Mouse (Mus musculus) testis, postnatal 10 days (tissue): ENCODE data around the gene Ogn.
"Not testable (repeated sequence)": the region's sequence is repeated elsewhere in the genome, so short reads cannot be mapped to it uniquely, and the experiment has no call there.

Experiments
- DNase-seq: peaks from one replicate; pipeline ENCODE4 v3.0.0; 2021; ENCODE audit warnings: low spot score

The Ogn gene

DNA sequence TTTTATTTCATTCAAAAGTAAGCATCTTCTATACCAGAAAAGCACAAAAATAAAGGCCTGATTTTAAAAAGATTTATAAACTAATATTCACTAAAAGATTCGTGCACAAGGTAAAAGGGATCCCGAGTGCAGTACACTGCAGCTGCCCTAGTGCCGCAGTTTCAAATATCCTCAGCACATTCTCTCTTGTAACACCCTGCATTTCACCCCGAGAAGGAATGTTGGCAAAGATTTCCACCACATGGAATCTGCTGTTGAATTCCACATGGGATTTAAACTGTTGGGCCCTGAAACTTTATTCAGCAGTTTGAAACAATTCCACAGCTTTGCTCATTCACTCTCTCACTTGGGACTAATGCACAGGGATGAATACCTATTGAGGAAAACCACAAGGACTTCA lies at the start of gene Ogn:
Ogn (plus strand) TSS at position 333 of the 400 bp plus-strand sequence.
- no peak for DNase-seq

- peak; percentile 72 for DNase-seq
Measured at GRCm38 (mm10) chr13:49559185-49559584, 48.7 kb upstream of the Ogn start.

DNA sequence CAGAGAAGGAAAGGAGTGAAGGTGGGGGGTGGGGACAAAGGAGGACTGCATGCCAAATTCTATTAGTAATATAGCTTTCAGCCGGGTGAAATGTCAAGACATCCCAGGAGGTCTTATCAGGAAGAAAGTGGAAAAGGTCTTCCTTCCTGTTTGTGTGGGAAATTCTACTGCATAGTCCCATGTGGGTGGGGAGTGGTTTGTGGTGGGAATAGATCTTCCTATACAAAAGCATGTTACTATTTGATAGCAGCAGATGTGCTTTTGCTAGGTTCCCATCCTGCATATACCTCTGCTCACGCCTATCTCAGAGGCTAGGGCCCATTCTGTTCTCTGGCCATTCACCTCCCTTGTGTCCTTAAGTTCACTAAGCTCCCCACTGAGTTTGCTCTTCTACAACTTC lies 47.0 kb upstream of the Ogn start:
- no peak for DNase-seq

DNA sequence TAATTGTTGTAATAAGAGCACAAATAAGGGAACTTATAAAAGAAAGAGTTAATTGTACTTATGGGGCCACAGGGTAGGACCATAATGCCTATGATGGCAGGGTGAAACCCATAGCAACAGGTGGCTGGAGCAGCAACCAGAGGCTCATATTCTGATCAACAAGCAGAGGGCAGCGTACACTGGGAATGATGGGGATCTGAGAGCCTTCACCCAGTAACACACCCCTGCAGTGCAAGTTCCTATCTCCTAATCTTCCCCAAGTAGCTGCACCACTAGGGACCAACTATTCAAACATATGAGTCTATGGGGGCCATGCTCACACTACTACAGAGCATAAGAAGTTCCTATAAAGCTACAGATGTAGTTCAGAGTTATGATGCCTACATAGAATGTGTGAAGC lies 43.5 kb upstream of the Ogn start:
- DNase-seq: no peak

DNA sequence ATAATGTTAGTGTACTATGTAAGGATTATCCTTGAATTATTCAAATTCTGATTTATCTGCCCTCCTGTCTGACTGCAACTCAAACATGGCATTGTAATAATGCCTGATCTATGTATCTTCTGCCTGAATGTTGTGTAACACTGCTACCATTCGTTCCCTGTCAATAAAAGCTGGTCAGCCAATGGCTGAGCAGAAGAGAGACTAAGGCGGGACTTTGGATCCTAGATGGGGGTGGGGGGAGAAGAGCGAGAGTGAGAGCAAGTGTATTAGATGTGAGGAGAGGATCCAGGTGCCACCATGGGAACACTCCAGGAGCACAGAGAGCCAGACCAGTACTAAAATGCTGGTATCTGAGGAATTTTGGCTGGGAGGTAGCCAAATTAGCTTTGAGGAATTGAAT lies 37.5 kb upstream of the Ogn start:
- no peak for DNase-seq

- DNase-seq: no peak
Measured at GRCm38 (mm10) chr13:49571418-49571817, 36.4 kb upstream of the Ogn start.

- DNase-seq: no peak
Measured at GRCm38 (mm10) chr13:49581541-49582530, 26.0 kb upstream of the Ogn start, which contains the start of gene Omd. Gene Omd (plus strand): TSS chr13:49582462.

DNA sequence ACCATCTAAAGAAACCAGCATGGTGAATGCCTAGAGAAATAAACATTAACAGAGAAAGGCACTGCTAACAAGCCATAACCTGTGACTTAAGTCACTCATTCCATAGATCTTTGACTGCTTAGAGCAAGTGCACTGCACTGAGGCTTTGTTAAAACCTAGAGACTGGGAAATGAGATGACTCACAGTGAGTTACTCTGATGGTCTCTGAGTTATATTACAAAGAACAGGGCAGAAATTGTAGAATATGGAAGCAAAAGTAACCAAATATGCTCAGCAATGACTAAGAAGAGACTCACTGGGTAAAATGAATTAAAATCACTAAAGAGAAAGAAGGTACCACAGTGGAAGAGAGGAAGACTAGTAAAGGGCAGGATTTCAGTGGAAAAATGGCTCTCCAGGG lies 24.0 kb upstream of the Ogn start:
- no peak for DNase-seq

GRCm38 (mm10) chr13:49584307-49585005 lies 23.4 kb upstream of the Ogn start:
- peak; percentile 70 for DNase-seq

- no peak for DNase-seq
Measured at GRCm38 (mm10) chr13:49586062-49586461, 21.8 kb upstream of the Ogn start.

DNA sequence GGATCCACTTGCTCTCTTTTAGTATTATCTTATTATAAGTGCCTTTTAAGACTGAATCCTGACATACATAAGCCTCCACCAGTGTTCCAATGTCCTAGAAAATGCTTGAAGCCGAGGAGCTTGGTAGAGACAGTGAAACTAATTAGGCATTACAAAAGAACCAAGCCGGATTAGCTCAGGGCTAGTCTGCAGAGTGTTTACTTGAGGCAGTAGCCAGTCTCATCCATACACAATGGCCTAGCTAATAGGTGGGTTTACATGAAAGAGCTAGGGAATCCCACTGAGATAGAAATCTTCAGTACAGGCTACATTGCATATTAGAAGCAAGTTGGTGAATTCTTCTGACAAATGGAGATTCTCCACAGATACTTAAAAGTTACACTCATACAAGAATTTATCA lies 5.3 kb upstream of the Ogn start:
- DNase-seq: not testable (repeated sequence)

DNA sequence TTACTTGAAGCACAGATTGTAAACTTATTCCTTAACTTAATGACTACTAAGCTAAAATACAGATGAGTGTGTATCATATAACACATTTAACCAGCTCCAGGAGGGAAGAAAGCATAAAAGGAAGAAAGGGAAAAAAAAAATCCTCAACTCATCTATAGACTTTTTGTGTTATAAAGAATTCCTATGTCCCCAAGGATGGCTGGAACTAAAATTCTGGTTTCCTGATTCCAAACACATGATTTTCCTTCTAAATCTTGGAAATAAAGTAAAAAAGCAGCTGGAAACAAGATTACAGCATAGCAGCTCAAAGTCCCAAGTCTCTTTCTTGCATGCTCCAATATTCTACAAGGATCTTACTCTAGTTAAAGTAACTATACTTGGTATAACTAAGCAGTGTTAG lies 4.2 kb upstream of the Ogn start:
- DNase-seq: no peak

- no peak for DNase-seq
Measured at GRCm38 (mm10) chr13:49608589-49609322, 910 bp downstream of the Ogn start.

GRCm38 (mm10) chr13:49617021-49617420 lies 9.2 kb downstream of the Ogn start:
- DNase-seq: no peak

DNA sequence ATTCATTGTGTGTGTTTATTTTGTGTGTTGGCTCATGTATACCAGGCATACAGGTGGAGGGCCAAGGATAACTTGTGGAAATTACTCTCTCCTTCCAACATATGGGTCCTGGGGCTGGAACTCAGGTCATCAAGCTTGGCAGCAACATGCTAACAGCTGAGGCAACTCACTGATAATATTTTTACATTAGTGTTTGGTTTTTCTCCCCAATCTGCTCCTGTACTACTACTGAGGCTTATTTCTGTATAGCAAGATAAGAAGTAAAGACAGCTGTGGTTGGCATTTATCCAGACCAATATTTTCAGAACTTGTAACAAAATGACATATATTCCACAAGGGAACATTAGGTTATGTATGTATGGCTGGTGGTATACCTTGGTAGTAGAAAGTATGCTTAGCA lies 10.5 kb downstream of the Ogn start:
- no peak for DNase-seq

- DNase-seq: no peak
Measured at GRCm38 (mm10) chr13:49623216-49623615, 15.4 kb downstream of the Ogn start.

DNA sequence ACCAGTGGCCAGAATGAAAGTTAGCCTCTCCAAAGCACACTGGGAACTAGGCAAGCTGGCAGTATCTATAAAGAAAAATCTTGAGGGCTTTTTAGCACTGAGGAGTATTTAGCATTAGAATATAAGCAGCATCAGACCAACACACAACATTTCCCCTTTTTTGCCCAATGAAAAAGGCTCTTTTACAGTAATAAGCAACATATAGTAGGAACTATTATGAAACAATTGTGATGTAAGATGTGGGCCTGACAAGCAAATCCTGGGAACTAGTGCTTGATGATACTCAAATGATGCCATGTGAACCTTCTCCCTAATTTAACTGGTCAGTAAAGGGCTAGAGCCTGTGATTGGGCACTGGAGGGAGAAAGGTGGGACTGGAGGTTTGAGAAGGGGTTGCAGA lies 20.3 kb downstream of the Ogn start:
- DNase-seq: no peak

DNA sequence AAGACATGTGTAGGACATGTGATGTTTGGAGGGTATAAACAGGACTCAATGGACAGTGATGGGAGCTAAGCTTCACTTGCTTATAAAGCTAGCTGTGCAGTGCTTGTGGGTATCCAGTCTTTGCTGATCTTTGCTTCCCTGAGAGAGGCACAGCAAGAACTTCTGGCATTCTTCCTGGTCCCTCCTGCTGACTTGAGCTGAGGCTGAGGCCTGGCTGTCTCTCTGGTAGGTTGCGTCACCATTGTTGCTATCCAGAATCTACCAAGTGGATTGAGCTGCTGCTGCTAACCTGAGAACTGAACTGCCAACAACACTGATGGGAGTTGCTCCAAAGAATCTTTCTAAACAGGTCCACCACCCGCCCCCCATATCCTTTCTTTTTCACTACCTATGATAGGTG lies 21.2 kb downstream of the Ogn start:
- no peak for DNase-seq

DNA sequence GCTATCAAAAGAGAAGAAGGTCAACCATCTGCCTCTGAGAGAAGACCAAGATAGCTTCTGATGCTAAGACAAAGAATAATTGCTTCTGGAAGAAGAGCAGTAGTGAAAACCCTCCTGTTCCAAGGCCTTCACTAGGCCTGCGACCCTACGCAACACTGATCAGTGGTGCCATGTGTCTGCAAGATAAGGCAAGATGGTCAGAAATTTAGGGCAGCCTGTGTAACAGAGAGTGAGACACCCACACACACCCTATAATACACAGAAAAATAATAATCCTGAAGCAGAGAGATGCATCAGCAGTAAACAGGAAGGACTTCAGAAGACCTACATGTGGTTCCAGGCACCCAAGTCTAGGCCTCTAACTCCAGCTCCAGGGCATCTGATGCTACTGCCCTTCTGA lies 32.1 kb downstream of the Ogn start:
- DNase-seq: no peak

DNA sequence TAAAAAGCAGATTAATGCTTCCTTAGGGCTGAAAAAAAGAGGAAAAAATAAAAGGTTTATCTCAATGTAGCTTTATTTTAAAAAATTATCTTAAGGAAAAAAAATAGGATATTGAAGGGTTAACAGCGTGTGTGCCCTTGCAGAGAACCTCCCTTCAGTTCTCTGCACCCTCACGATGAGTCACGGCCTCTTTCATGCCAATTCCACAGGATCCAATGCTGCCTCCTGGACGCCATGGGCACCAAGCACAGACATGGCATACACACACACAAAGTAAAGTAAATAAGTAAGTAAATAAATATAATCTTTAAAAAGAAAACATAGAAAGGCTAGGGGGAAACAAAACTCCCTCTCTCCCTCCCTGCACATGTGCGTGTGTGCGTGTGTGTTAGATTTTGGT lies 34.8 kb downstream of the Ogn start:
- no peak for DNase-seq

DNA sequence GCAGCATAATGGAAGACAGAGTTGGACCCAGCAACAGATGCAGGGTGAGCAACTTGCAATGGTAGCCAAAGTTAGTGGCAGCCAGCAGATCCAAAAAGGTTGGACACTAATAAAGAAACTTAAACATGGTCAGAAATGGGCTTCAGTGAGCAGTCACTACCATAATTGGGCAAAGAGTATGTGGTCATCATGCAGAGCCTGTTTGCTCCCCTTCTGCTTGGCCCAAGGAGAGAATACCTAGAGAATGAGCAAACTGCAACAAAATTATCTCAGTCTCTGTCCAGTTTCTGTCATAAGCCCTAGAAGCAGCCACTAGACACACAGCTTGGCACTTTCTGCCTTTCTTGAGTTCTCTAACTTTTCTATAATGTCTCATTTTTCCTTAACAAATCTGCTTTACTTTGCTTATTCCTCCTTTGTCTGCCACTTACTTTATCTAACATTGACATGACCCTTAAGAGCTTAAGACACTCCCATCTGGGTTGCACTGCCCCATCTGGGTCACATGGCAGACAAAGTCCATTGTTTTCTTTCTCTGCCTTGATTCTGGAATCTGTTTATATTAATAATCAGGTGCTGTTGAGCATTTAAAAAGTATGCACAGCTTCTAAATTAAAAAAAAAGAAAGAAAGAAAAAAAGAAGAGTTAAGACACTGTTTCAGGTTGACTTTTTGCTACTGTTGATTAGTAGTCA lies 36.0 kb downstream of the Ogn start:
- no peak for DNase-seq
